Mouse (Mus musculus): ENCODE measurements around the gene Glrx2.

DNA sequence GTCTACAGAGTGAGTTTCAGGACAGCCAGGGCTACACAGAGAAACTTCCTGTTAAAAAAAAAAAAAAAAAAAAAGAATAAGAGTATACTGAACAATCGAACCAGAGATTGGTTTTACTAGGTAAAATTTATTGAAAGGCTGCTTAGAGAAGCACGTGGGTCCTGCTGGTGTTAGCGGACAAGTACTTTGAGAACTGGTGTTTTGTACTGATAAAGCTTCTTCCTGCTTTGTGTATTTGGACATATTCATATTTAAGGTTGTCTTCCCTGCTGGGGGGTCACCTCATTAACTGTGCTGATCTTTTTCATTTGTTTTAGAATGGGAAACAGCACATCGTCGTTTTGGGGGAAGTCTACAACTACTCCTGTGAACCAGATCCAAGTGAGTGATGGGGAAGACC lies 25.2 kb downstream of the Glrx2 start:
- TF ChIP-seq ZNF384 (IDR thresholded peaks at IDR 0.05; ENCODE audit: low read depth, low read length), result no peak
- TF ChIP-seq HCFC1 (IDR thresholded peaks at IDR 0.05; ENCODE audit: borderline replicate concordance, insufficient read depth, low read length), result no peak
- TF ChIP-seq CHD2 (IDR thresholded peaks at IDR 0.05; ENCODE audit: low read depth, low read length), result no peak

Data from ES-E14 (cell line).